In the genomic region with DNA sequence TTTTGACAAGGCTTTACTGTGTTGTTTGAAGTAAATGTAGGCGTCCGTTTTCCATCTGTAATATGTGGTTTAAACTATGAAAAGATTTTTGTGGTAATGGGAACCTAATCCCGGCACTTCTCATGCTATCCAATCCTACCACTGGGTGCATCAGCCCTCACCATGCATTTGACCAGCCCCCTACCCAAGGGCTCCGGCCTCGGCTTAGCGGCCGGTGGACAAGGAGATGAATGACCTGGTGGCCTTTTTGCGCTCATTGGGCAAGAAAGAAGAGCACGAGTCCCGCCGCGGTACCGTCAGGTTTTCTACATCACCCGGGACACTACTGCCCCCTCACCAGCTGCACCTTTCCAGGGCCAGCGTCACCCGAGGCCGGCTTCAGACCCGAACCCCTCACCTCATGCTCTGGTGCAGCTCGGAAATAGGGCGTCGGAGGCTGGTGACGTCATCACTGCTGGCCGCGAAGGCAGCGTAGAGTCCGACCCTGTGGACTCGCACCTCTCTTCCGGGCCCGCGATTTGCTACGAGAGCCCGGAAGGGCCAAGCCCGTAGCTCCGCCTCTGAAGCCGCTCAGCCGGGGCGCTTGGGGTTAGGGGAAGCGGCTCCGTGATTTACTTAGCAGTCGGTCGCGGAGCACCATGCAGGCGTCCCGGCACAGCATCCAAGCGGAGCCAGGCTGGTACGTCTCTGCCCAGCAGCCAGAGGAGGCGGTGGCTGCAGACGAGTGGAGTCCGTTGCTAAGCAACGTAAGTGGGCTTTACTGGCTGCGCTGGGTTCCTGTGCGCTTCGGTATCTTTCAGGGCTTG, we compare ENCODE assay signal across 8 mouse cellular contexts. TPM values are rescaled to one million over a fixed set of nuclear protein-coding genes. Genes with fewer than 3 reads are reported as not detected.
DNase-seq lines count a peak whose midpoint lies in the region; ATAC-seq and TF ChIP-seq lines count a peak whose summit lies in the region.

A gene (minus strand): TSS at position 424 of the 806 bp plus-strand sequence.
A gene (plus strand): TSS at position 493 of the 806 bp plus-strand sequence.

- H3K4me3 ChIP-seq in C2C12 (ENCODE audit: insufficient read depth, poor library complexity, severe bottlenecking), result peak within 1 kb of the TSS; percentile 94
- peak within 1 kb of the TSS; percentile 94 for H3K4me3 ChIP-seq in erythroblast, embryonic 14.5 days (replicated peaks)
- H3K4me3 ChIP-seq in heart, embryonic 13.5 days, result peak within 1 kb of the TSS; percentile 87
- peak within 1 kb of the TSS; percentile 80 for H3K4me3 ChIP-seq in liver, embryonic 12.5 days
- peak within 1 kb of the TSS; percentile 70 for H3K4me3 ChIP-seq in stomach, embryonic 15.5 days (replicated peaks)

- under 1% methylated on average over 53 of the region's 53 CpGs for WGBS in heart, embryonic 13.5 days
- WGBS in liver, embryonic 12.5 days (ENCODE audit: insufficient replicate concordance), result under 1% methylated on average over 52 of the region's 53 CpGs
- WGBS in stomach, embryonic 15.5 days, result under 1% methylated on average over 53 of the region's 53 CpGs

- peaks cover 57% of the 10 kb centered on the region for H3K79me3 ChIP-seq in C2C12 (ENCODE audit: low read depth)

- peaks cover 83% of the 10 kb centered on the region for H3K79me2 ChIP-seq in C2C12 (ENCODE audit: control insufficient read depth, insufficient read depth)

- peak within 1 kb of the TSS; percentile 84 for H3K4me2 ChIP-seq in heart, embryonic 13.5 days
- H3K4me2 ChIP-seq in liver, embryonic 12.5 days, result peak within 1 kb of the TSS; percentile 79
- H3K4me2 ChIP-seq in stomach, embryonic 15.5 days, result peak within 1 kb of the TSS; percentile 75

- H3ac ChIP-seq in C2C12 (ENCODE audit: control insufficient read depth, insufficient read length, low read depth), result peak within 1 kb of the TSS; percentile 88

- peak; percentile 97 for DNase-seq in brain, embryonic 14.5 days (ENCODE audit: low read depth)
- peak; percentile 96 for DNase-seq in kidney, postnatal 10 days
- DNase-seq in natural killer cell, adult 2 months (ENCODE audit: low spot score in 2 of 2), result peak; percentile 89 to 92

- H3K4me1 ChIP-seq in erythroblast, embryonic 14.5 days (ENCODE audit: control insufficient read depth), result peaks cover 34% of the 10 kb centered on the region
- H3K4me1 ChIP-seq in heart, embryonic 13.5 days, result peaks cover 40% of the 10 kb centered on the region
- H3K4me1 ChIP-seq in liver, embryonic 12.5 days, result peaks cover 37% of the 10 kb centered on the region
- H3K4me1 ChIP-seq in stomach, embryonic 15.5 days, result peaks cover 5% of the 10 kb centered on the region

- H3K27me3 ChIP-seq in C2C12 (ENCODE audit: control insufficient read depth, insufficient read depth, insufficient read length), result no peaks in the 10 kb centered on the region
- no peaks in the 10 kb centered on the region for H3K27me3 ChIP-seq in erythroblast, embryonic 14.5 days (ENCODE audit: control insufficient read depth)
- no peaks in the 10 kb centered on the region for H3K27me3 ChIP-seq in heart, embryonic 13.5 days (replicated peaks)
- no peaks in the 10 kb centered on the region for H3K27me3 ChIP-seq in liver, embryonic 12.5 days (replicated peaks)
- no peaks in the 10 kb centered on the region for H3K27me3 ChIP-seq in stomach, embryonic 15.5 days (replicated peaks)

- TF ChIP-seq CTCF in C2C12 (IDR thresholded peaks at IDR 0.05; ENCODE audit: control insufficient read depth, insufficient read depth, insufficient read length), result no peak
- TF ChIP-seq CTCF in brain, embryonic 14.5 days (IDR thresholded peaks at IDR 0.05; ENCODE audit: borderline replicate concordance, extremely low read depth, insufficient read depth, insufficient read length), result no peak

- H3K36me3 ChIP-seq in C2C12 (ENCODE audit: control insufficient read depth, insufficient read depth), result peaks cover 38% of the 10 kb centered on the region
- peaks cover 18% of the 10 kb centered on the region for H3K36me3 ChIP-seq in erythroblast, embryonic 14.5 days (ENCODE audit: control insufficient read depth)
- peaks cover 30% of the 10 kb centered on the region for H3K36me3 ChIP-seq in heart, embryonic 13.5 days
- peaks cover 30% of the 10 kb centered on the region for H3K36me3 ChIP-seq in liver, embryonic 12.5 days
- 0 out of 2 replicates have a peak, but pooled peaks cover 1% of the 10 kb centered on the region for H3K36me3 ChIP-seq in stomach, embryonic 15.5 days

- ATAC-seq in heart, embryonic 13.5 days (ENCODE audit: extremely low read depth, insufficient number of reproducible peaks, low FRiP score, low TSS enrichment), result peak; percentile 88
- ATAC-seq in liver, embryonic 12.5 days, result peak; percentile 96
- peak; percentile 95 for ATAC-seq in stomach, embryonic 15.5 days (ENCODE audit: insufficient read depth, low FRiP score, low read depth)

- H3K9ac ChIP-seq in heart, embryonic 13.5 days, result peak within 1 kb of the TSS; percentile 92
- H3K9ac ChIP-seq in liver, embryonic 12.5 days, result peak within 1 kb of the TSS; percentile 82
- H3K9ac ChIP-seq in stomach, embryonic 15.5 days, result peak within 1 kb of the TSS; percentile 81; the same call in 1 of the 2 replicates

- peak within 1 kb of the TSS; percentile 82 for H3K27ac ChIP-seq in heart, embryonic 13.5 days (replicated peaks)
- H3K27ac ChIP-seq in liver, embryonic 12.5 days, result peak within 1 kb of the TSS; percentile 60
- H3K27ac ChIP-seq in stomach, embryonic 15.5 days, result peak within 1 kb of the TSS; percentile 70

- no peaks in the 10 kb centered on the region for H3K9me3 ChIP-seq in erythroblast, embryonic 14.5 days (ENCODE audit: control insufficient read depth, low read length)
- H3K9me3 ChIP-seq in heart, embryonic 13.5 days, result no peaks in the 10 kb centered on the region
- no peaks in the 10 kb centered on the region for H3K9me3 ChIP-seq in liver, embryonic 12.5 days (replicated peaks)
- no peaks in the 10 kb centered on the region for H3K9me3 ChIP-seq in stomach, embryonic 15.5 days

- 0 out of 2 replicates have a peak, but pooled peaks have one; percentile 6 for TF ChIP-seq POLR2A in brain, embryonic 14.5 days (IDR thresholded peaks at IDR 0.05; ENCODE audit: borderline replicate concordance, extremely low read depth, insufficient read depth, insufficient read length, poor library complexity, severe bottlenecking)

TF ChIP-seq in C2C12, 6 proteins besides CTCF, POLR2A, EP300 and RAD21:
- TF ChIP-seq MYOG (IDR thresholded peaks at IDR 0.05; ENCODE audit: control insufficient read depth, extremely low read depth, insufficient read length) (no peak), MAX (IDR thresholded peaks at IDR 0.05) (peak; percentile 91)

RNA-seq across cellular contexts. Expression of the first gene that starts in this region (rescaled TPM):
- polyA plus RNA-seq in C2C12 (2012; fragmentation: generic; extraction: Trizol), result 8.3 TPM
- polyA plus RNA-seq in brain, embryonic 14.5 days (2012; rRNA removed), result 13.1 and 16.1 TPM in 2 replicates
- 0.06 and 0.79 TPM in 2 replicates for polyA plus RNA-seq in erythroblast, embryonic 14.5 days (2012)
- 13.6 and 14.5 TPM in 2 replicates for polyA plus RNA-seq in heart, embryonic 13.5 days (2015; fragmentation: Nextera tagmentation; extraction: Ambion mirVana)
- polyA plus RNA-seq in liver, embryonic 12.5 days (2016; fragmentation: Nextera tagmentation; extraction: Ambion mirVana), result 13.1 and 13.7 TPM in 2 replicates
- polyA plus RNA-seq in stomach, embryonic 15.5 days (2015; fragmentation: Nextera tagmentation; extraction: Ambion mirVana), result 15.4 and 17.6 TPM in 2 replicates

RNA-seq across cellular contexts. Expression of the second gene that starts in this region (rescaled TPM):
- polyA plus RNA-seq in C2C12 (2012; fragmentation: generic; extraction: Trizol), result 13.1 TPM
- 29.1 and 34.6 TPM in 2 replicates for polyA plus RNA-seq in brain, embryonic 14.5 days (2012; rRNA removed)
- not detected in 2 replicates for polyA plus RNA-seq in erythroblast, embryonic 14.5 days (2012)
- 4.1 and 5.4 TPM in 2 replicates for polyA plus RNA-seq in heart, embryonic 13.5 days (2015; fragmentation: Nextera tagmentation; extraction: Ambion mirVana)
- 3.5 and 3.6 TPM in 2 replicates for polyA plus RNA-seq in liver, embryonic 12.5 days (2016; fragmentation: Nextera tagmentation; extraction: Ambion mirVana)
- 7.3 and 8.4 TPM in 2 replicates for polyA plus RNA-seq in stomach, embryonic 15.5 days (2015; fragmentation: Nextera tagmentation; extraction: Ambion mirVana)

Comparison
In these comparisons a context has a peak if more than half of its experiments do, and no peak if none do; other contexts are left out.
1. Peak in every context shown above with its lines: DNase-seq, ATAC-seq, H3K4me3 ChIP-seq and H3K27ac ChIP-seq.